Mouse (Mus musculus) lung, embryonic 14.5 days (tissue): ENCODE results near the gene Sctr. TPM values are rescaled to one million over a fixed set of nuclear protein-coding genes. Genes with fewer than 3 reads are reported as not detected.

ENCODE experiments used
- ATAC-seq: fragments of 200-750 bp; cut with Nextera tagmentation; 2 replicates; pipeline ENCODE4 v1.8.0; 2017; ENCODE audit warnings: mild to moderate bottlenecking, moderate TSS enrichment, moderate library complexity; ENCODE audit not compliant: insufficient read depth
- DNase-seq: peaks from one replicate; pipeline ENCODE4 v3.0.0-alpha.2; 2015
- H3K27ac ChIP-seq: fragments of 300-500 bp; sonication (generic); 2 replicates; pipeline ENCODE4 v1.5.1; 2014; ENCODE audit warnings: low read depth, mild to moderate bottlenecking, moderate library complexity
- H3K27me3 ChIP-seq: fragments of 300-500 bp; sonication (generic); 2 replicates; pipeline ENCODE4 v1.6.1; 2014; ENCODE audit warnings: low read length, control low read depth; ENCODE audit not compliant: insufficient read depth
- H3K36me3 ChIP-seq: fragments of 300-500 bp; sonication (generic); 2 replicates; pipeline ENCODE4 v1.6.1; 2014; ENCODE audit warnings: control low read depth; ENCODE audit not compliant: insufficient read depth
- H3K4me1 ChIP-seq: fragments of 300-500 bp; sonication (generic); 2 replicates; pipeline ENCODE4 v1.6.1; 2014; ENCODE audit warnings: antibody characterized with exemption, control low read depth; ENCODE audit not compliant: insufficient read depth
- H3K4me2 ChIP-seq: fragments of 300-500 bp; sonication (generic); 2 replicates; pipeline ENCODE4 v1.6.1; 2014; ENCODE audit warnings: mild to moderate bottlenecking
- H3K4me3 ChIP-seq: fragments of 300-500 bp; sonication (generic); 2 replicates; pipeline ENCODE4 v1.5.1; 2014; ENCODE audit warnings: low read depth, low read length
- H3K9ac ChIP-seq: fragments of 300-500 bp; sonication (generic); 2 replicates; pipeline ENCODE4 v1.6.1; 2014
- H3K9me3 ChIP-seq: fragments of 300-500 bp; sonication (generic); 2 replicates; pipeline ENCODE4 v1.6.1; 2016; ENCODE audit warnings: low read depth, low read length, control low read depth
- CTCF ChIP-seq: IDR thresholded peaks from 2 replicates; pipeline ENCODE4 v1.5.1; 2016; ENCODE audit warnings: antibody characterized with exemption, low read depth
- WGBS: fragments of 180-500 bp; shearing (Covaris S2); extraction: QIAGEN DNeasy Blood & Tissue Kit; methylation state at CpG from one replicate; pipeline ENCODE4 v1.1.7; 2014; 5-methylcytosine and 5-hydroxymethylcytosine counted together
- polyA plus RNA-seq: library from polyadenylated mRNA; unstranded; fragments of >200 nt; fragmentation: Nextera tagmentation; extraction: Ambion mirVana; gene quantifications from 2 replicates; pipeline ENCODE4 v1.2.1, GENCODE M21; 2014

The Sctr gene
- polyA plus RNA-seq: 0.16 and 0.29 TPM in 2 replicates

DNA sequence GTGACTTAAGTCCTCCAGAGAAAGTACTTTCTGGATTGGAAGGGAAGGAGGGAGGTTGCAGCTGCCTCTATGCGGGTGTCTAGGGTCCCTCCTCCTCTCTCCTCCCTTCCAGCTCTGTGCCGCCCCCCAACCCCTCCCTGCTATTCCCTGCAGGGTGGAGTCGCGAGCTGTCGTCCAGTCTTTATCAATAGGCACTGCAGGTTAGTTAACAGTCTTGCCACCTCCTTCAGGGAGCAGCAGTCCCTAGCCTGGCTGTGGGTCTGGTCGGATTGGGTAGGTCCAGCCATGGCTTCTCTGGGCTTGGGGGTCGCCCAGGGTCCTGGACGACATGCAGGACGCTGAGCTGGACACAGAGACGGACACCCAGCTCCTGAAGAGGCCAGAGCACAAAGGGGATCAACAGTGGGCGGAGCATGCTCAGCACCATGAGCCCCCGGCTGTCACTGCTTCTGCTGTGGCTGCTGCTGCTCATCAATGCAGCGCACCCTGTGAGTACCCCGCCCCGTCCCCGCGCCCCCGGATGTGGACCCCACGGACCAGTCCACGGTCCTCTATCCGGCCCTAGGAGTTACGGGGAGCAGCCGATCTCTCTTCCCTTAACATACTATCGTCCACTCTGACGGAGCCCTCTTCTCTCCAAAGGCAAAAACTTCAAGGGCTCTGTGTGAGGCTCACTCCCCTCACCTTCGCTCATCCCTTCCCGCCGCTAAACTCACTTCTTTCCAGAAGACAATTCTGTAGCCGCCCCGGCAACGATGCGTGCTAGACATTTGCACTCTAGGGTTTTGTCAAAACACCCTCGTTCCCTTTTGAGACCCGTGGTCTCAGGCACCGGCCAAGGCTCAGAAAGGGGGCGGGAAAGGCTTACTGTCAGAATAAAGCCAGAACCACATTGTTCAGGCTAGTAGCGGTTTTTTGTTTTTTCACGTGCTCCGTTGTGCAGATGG, at the start of gene Sctr:
Gene Sctr (plus strand): TSS at position 51 of the 947 bp plus-strand sequence.
- Histone ChIP-seq H3K4me2 (peak within 1 kb of the TSS; percentile 64), H3K9me3 (no peaks in the 10 kb centered on the region), H3K36me3 (no peaks in the 10 kb centered on the region), H3K4me3 (peak within 1 kb of the TSS; percentile 34), H3K4me1 (no peaks in the 10 kb centered on the region), H3K27ac (no peak within 1 kb of the TSS), H3K9ac (peak within 1 kb of the TSS; percentile 35; the same call in 1 of the 2 replicates), H3K27me3 (peaks cover 14% of the 10 kb centered on the region)
- no peak for TF ChIP-seq CTCF
- 2% methylated on average over 39 of the region's 39 CpGs for WGBS
- peak; percentile 76 for ATAC-seq
- DNase-seq: peak; percentile 23

DNA sequence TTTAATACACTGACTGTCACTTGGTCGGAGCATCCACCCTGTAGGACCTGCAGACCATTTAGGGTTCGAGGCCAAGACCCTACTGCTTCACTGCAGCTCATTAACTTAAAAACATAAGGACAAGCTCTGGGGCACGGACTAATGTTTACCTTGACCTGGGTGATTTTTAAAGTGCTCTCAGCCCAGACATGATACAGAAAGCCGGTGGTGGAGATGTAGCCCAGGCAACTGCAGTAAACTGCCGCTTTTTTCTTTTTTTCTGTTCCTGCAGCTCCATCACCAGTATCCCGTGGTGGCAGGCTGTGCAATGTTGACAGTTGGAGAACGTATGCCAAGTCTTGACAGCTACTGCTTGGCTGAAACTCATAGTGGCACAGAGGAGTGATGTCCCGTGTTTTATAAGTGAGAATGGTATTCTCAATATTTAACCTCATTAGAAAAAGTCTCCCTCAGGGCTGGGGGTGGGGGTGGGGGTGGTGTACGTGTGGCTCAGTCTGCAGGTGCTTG, 48.9 kb upstream of the Sctr start:
- Histone ChIP-seq H3K4me3 (no peak overlapping the region), H3K27ac (no peak overlapping the region), H3K4me2 (no peak overlapping the region), H3K4me1 (no peaks in the 10 kb centered on the region), H3K9ac (no peak overlapping the region), H3K9me3 (no peaks in the 10 kb centered on the region), H3K36me3 (no peaks in the 10 kb centered on the region), H3K27me3 (no peaks in the 10 kb centered on the region)
- ATAC-seq (no peak), DNase-seq (no peak)
- WGBS: 33% methylated on average over 9 of the region's 9 CpGs
- TF ChIP-seq CTCF: no peak

DNA sequence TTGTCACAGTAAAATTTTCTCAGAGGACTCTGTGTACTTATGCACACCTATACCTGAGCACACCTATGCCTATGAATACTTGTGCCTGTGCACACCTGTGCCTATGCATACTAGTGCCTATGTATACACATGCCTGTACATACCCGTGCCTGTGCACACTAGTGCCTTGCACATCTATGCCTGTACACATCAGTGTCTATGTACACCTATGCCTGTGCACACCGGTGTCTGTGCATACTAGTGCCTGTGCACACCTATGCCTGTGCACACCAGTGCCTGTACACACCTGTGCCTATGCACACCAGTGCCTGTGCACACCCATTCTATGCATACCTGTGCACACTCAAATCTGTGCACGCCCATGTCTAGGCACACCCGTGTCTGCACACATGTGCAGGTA, 47.2 kb upstream of the Sctr start:
- Histone ChIP-seq H3K4me1 (no peaks in the 10 kb centered on the region), H3K36me3 (no peaks in the 10 kb centered on the region), H3K27ac (no peak overlapping the region), H3K4me2 (no peak overlapping the region), H3K4me3 (no peak overlapping the region), H3K9me3 (no peaks in the 10 kb centered on the region), H3K9ac (no peak overlapping the region), H3K27me3 (no peaks in the 10 kb centered on the region)
- DNase-seq (no peak), ATAC-seq (peak; percentile 14; the same call in 1 of the 2 replicates)
- 78% methylated on average over 4 of the region's 4 CpGs for WGBS
- no peak for TF ChIP-seq CTCF

DNA sequence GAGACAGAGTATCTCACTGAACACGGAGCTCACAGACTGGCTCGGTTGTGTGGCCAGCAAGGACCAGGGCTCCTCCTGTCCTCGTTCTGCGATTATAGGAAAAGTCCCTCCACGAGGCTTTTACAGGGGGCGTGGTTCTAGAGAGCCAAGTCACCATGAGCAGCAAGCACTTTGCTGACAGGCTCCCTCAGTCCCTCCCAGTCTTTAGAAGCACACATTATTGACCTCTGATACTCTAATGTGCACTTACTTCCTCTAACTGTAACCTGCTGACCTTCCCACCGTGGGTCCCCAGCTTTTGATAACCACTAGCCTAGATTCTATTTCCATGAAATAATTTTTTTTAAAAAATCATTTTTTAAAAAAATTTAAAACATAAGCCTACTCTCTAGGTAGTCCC, 46.8 kb upstream of the Sctr start:
- WGBS: 37% methylated on average over 7 of the region's 7 CpGs
- Histone ChIP-seq H3K9me3 (no peaks in the 10 kb centered on the region), H3K4me3 (no peak overlapping the region), H3K36me3 (no peaks in the 10 kb centered on the region), H3K4me2 (no peak overlapping the region), H3K27me3 (no peaks in the 10 kb centered on the region), H3K9ac (no peak overlapping the region), H3K27ac (no peak overlapping the region), H3K4me1 (no peaks in the 10 kb centered on the region)
- no peak for TF ChIP-seq CTCF
- ATAC-seq: peak; percentile 8; the same call in 1 of the 2 replicates
- DNase-seq: no peak

DNA sequence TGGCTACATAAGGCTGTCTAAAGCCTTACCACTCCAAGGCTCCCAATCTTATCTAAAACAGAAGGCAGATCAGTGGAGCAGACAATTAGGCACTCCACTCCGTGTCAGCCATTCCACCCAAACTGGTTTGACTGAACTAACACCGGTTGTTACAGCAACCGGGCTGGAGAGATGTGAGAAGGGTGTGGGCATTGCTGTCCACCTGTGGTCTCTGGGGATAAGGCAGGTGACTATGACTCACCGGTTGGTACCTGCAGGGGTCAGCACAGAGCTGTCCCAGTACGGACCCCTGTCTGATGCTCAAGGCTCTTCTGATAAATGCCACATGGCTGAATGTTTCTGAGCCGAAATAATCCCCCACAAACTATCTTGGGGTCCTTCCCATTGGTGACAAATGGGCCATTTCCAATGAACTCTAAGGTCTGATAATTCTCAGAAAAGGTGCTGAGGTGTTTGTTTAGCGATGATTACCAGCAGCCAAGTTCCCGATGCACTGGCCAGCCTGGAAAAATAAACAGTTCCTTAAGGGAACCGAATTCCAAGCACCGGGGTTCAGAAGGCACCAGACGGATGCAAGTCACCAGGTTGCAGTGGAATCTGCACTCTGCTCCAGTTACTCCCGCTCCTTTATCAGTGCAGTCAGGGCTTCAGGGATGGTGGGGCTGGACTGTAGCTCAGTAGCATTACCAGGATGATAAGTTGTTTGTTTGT, 40.7 kb upstream of the Sctr start:
- Histone ChIP-seq H3K4me1 (no peaks in the 10 kb centered on the region), H3K27ac (no peak overlapping the region), H3K27me3 (no peaks in the 10 kb centered on the region), H3K4me2 (no peak overlapping the region), H3K4me3 (no peak overlapping the region), H3K36me3 (no peaks in the 10 kb centered on the region), H3K9me3 (no peaks in the 10 kb centered on the region), H3K9ac (no peak overlapping the region)
- WGBS: 15% methylated on average over 12 of the region's 12 CpGs
- peak; percentile 27 for DNase-seq
- ATAC-seq: peak; percentile 77
- TF ChIP-seq CTCF: peak; percentile 44

DNA sequence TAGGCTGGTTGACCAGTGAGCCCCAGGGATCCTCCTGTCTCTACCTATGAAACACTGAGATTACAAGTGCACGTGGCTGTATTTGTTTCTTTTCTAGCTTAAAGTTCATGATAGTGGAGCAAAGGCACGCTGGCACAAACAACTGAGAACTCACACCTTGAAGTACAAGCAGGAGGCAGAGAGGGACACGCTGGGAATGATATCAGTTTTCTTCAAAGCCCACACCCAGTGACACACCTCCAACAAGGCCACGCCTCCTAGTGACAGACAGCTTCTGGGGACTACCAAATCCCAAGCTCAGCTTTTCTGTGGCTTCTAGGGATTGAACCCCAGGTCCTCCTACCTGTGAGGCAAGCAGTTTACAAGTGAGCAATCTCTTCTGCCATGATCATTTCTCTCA, 33.6 kb upstream of the Sctr start:
- ATAC-seq (no peak), DNase-seq (no peak)
- no peaks in the 10 kb centered on the region for H3K36me3 ChIP-seq
- H3K4me2 ChIP-seq: no peak overlapping the region
- no peak for TF ChIP-seq CTCF
- H3K9ac ChIP-seq: no peak overlapping the region
- H3K27me3 ChIP-seq: no peaks in the 10 kb centered on the region
- H3K9me3 ChIP-seq: no peaks in the 10 kb centered on the region
- no peaks in the 10 kb centered on the region for H3K4me1 ChIP-seq
- H3K4me3 ChIP-seq: no peak overlapping the region
- 27% methylated on average over 4 of the region's 4 CpGs for WGBS
- H3K27ac ChIP-seq: no peak overlapping the region

DNA sequence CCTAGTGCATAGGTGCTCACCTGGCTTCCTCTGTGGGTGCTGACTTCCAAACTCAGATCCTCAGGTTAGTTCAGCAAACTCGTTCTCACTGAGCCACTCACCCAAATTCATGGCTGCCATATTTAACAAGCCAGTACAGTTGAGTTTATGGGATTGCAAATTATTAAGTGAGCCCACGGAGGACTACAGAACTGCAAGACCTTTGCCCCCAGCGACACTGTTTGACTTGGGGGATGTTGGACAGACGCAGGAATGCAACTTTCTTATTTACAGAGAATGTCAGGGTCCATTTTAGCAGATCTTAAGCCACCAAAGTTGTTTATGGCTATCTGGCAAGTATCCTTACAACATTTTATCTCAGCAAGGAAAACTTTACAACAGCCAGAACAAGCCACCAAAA, 31.6 kb upstream of the Sctr start:
- no peak for TF ChIP-seq CTCF
- Histone ChIP-seq H3K4me2 (no peak overlapping the region), H3K9ac (no peak overlapping the region), H3K36me3 (no peaks in the 10 kb centered on the region), H3K4me3 (no peak overlapping the region), H3K9me3 (no peaks in the 10 kb centered on the region), H3K4me1 (no peaks in the 10 kb centered on the region), H3K27me3 (no peaks in the 10 kb centered on the region), H3K27ac (no peak overlapping the region)
- WGBS: 54% methylated on average over 4 of the region's 4 CpGs
- ATAC-seq (no peak), DNase-seq (no peak)
